Mouse (Mus musculus) small intestine, adult 10 weeks (tissue): Measurements from ENCODE around the gene Rab2b. TPM values are rescaled to one million over a fixed set of nuclear protein-coding genes. Genes with fewer than 3 reads are reported as not detected.

ENCODE experiments used
- polyA plus RNA-seq: library from polyadenylated mRNA; stranded (reverse); fragments of 350-450 nt; fragmentation: Illumina TruSeq; extraction: RNeasy Lipid Tissue Mini Kit (QIAGEN cat#74804); gene quantifications from one replicate; pipeline ENCODE4 v1.2.3, GENCODE M21; 2014; ENCODE audit warnings: low replicate concordance

The Rab2b gene
- polyA plus RNA-seq: 6.8 TPM

GRCm38 (mm10) chr14:52278932-52279746, at the start of gene Rab2b, which contains the start of gene Tox4:
Gene Rab2b (minus strand): TSS chr14:52279545.
Gene Tox4 (plus strand): TSS chr14:52279146.

GRCm38 (mm10) chr14:52327910-52328812, 48.8 kb upstream of the Rab2b start, which contains the start of gene Sall2:
Gene Sall2 (minus strand): TSS chr14:52328762.

GRCm38 (mm10) chr14:52304644-52305271, 25.4 kb upstream of the Rab2b start, which contains the start of gene Mettl3:
Gene Mettl3 (minus strand): TSS chr14:52305128.

GRCm38 (mm10) chr14:52257484-52258213, 21.7 kb downstream of the Rab2b start, which contains the start of gene Chd8:
Gene Chd8 (minus strand): TSS chr14:52257780.

Other genes starting within 250 kb of the Rab2b start
- not detected for gene Olfr221, start 237.1 kb downstream of the Rab2b start, polyA plus RNA-seq
- gene Hnrnpc, start 175.5 kb downstream of the Rab2b start, polyA plus RNA-seq: 274 TPM
- 2.0 TPM for gene Rpgrip1, start 168.8 kb downstream of the Rab2b start, polyA plus RNA-seq
- gene Supt16, start 82.1 kb downstream of the Rab2b start, polyA plus RNA-seq: 37.6 TPM
- gene Chd8, start 21.8 kb downstream of the Rab2b start, polyA plus RNA-seq: 45.7 TPM
- 31.1 TPM for gene Tox4, start 399 bp downstream of the Rab2b start, polyA plus RNA-seq
- gene Mettl3, start 25.6 kb upstream of the Rab2b start, polyA plus RNA-seq: 21.5 TPM
- gene Sall2, start 49.2 kb upstream of the Rab2b start, polyA plus RNA-seq: 1.7 TPM
- gene Olfr1513, start 76.9 kb upstream of the Rab2b start, polyA plus RNA-seq: not detected
- not detected for gene Olfr1512, start 99.6 kb upstream of the Rab2b start, polyA plus RNA-seq
- not detected for gene Olfr1511, start 117.8 kb upstream of the Rab2b start, polyA plus RNA-seq
- gene Olfr1510, start 134.8 kb upstream of the Rab2b start, polyA plus RNA-seq: not detected
- not detected for gene Olfr1509, start 163.4 kb upstream of the Rab2b start, polyA plus RNA-seq
- gene Olfr1508, start 187.9 kb upstream of the Rab2b start, polyA plus RNA-seq: not detected
- not detected for gene Olfr1507, start 216.2 kb upstream of the Rab2b start, polyA plus RNA-seq